Mouse (Mus musculus) embryonic facial prominence, embryonic 14.5 days (tissue): Measurements from ENCODE around the gene Sbf2. TPM values are rescaled to one million over a fixed set of nuclear protein-coding genes. Genes with fewer than 3 reads are reported as not detected.

Experiments
- ATAC-seq: fragments of 200-750 bp; cut with Nextera tagmentation; 2 replicates; pipeline ENCODE4 v1.8.0; 2017; ENCODE audit warnings: low read depth, moderate number of reproducible peaks, moderate TSS enrichment
- DNase-seq: peaks from one replicate; pipeline ENCODE4 v3.0.0-alpha.2; 2015; ENCODE audit warnings: low spot score
- H3K27ac ChIP-seq: fragments of 300-500 bp; sonication (generic); replicated peaks from 2 replicates; pipeline ENCODE4 v1.5.1; 2014; ENCODE audit warnings: low read depth, mild to moderate bottlenecking, low read length, moderate library complexity
- H3K27me3 ChIP-seq: fragments of 300-500 bp; sonication (generic); replicated peaks from 2 replicates; pipeline ENCODE4 v1.6.1; 2014; ENCODE audit warnings: low read length; ENCODE audit not compliant: control insufficient read depth, insufficient read depth
- H3K36me3 ChIP-seq: fragments of 300-500 bp; sonication (generic); 2 replicates; pipeline ENCODE4 v1.6.1; 2014; ENCODE audit warnings: low read length, mixed read lengths; ENCODE audit not compliant: control insufficient read depth, insufficient read depth
- H3K4me1 ChIP-seq: fragments of 300-500 bp; sonication (generic); 2 replicates; pipeline ENCODE4 v1.6.1; 2014; ENCODE audit warnings: antibody characterized with exemption, low read length; ENCODE audit not compliant: control insufficient read depth, insufficient read depth
- H3K4me2 ChIP-seq: fragments of 300-500 bp; sonication (generic); 2 replicates; pipeline ENCODE4 v1.6.1; 2014; ENCODE audit warnings: low read depth, mild to moderate bottlenecking, low read length, moderate library complexity, mixed read lengths
- H3K4me3 ChIP-seq: fragments of 300-500 bp; sonication (generic); 2 replicates; pipeline ENCODE4 v1.5.1; 2014; ENCODE audit warnings: low read depth, mild to moderate bottlenecking, low read length
- H3K9ac ChIP-seq: fragments of 300-500 bp; sonication (generic); 2 replicates; pipeline ENCODE4 v1.6.1; 2014; ENCODE audit warnings: low read depth, mild to moderate bottlenecking, low read length, moderate library complexity, mixed read lengths
- H3K9me3 ChIP-seq: fragments of 300-500 bp; sonication (generic); 2 replicates; pipeline ENCODE4 v1.6.1; 2016; ENCODE audit warnings: low read length; ENCODE audit not compliant: control insufficient read depth
- WGBS: fragments of 180-500 bp; shearing (Covaris S2); extraction: QIAGEN DNeasy Blood & Tissue Kit; methylation state at CpG from one replicate; pipeline ENCODE4 v1.1.7; 2014; 5-methylcytosine and 5-hydroxymethylcytosine counted together
- polyA plus RNA-seq: library from polyadenylated mRNA; unstranded; fragments of >200 nt; fragmentation: Nextera tagmentation; extraction: Ambion mirVana; gene quantifications from 2 replicates; pipeline ENCODE4 v1.2.1, GENCODE M21; 2014

Gene Sbf2
- polyA plus RNA-seq, 1 experiment from 2014 or later, result 24.8 TPM

GRCm38 (mm10) chr7:110635929-110636328 lies 21.2 kb upstream of the Sbf2 start:
- no peak overlapping the region for H3K9ac ChIP-seq
- DNase-seq (no peak), ATAC-seq (no peak)
- no peak overlapping the region for H3K27ac ChIP-seq
- no peaks in the 10 kb centered on the region for H3K9me3 ChIP-seq
- 67% methylated on average over 3 of the region's 3 CpGs for WGBS
- no peaks in the 10 kb centered on the region for H3K36me3 ChIP-seq
- no peak overlapping the region for H3K4me2 ChIP-seq
- H3K4me1 ChIP-seq, result no peaks in the 10 kb centered on the region
- peaks cover 6% of the 10 kb centered on the region for H3K27me3 ChIP-seq
- H3K4me3 ChIP-seq, result no peak overlapping the region

GRCm38 (mm10) chr7:110631136-110631888 lies 16.6 kb upstream of the Sbf2 start:
- H3K4me2 ChIP-seq, result no peak overlapping the region
- no peak overlapping the region; the same call in 1 of the 2 replicates for H3K4me3 ChIP-seq
- DNase-seq, result no peak
- peaks cover 22% of the 10 kb centered on the region for H3K4me1 ChIP-seq
- WGBS, result 59% methylated on average over 13 of the region's 16 CpGs
- H3K27ac ChIP-seq, result no peak overlapping the region
- no peak for ATAC-seq
- peak overlapping the region; percentile 62; the same call in 1 of the 2 replicates for H3K9ac ChIP-seq
- peaks cover 49% of the 10 kb centered on the region for H3K27me3 ChIP-seq
- no peaks in the 10 kb centered on the region for H3K36me3 ChIP-seq
- no peaks in the 10 kb centered on the region for H3K9me3 ChIP-seq

GRCm38 (mm10) chr7:110629892-110630666 lies 15.4 kb upstream of the Sbf2 start:
- H3K9me3 ChIP-seq, result no peaks in the 10 kb centered on the region

GRCm38 (mm10) chr7:110628611-110629354 lies 14.1 kb upstream of the Sbf2 start:
- ATAC-seq, result no peak
- DNase-seq, result no peak
- H3K27me3 ChIP-seq, result peaks cover 66% of the 10 kb centered on the region
- H3K36me3 ChIP-seq, result no peaks in the 10 kb centered on the region
- 1% methylated on average over 31 of the region's 33 CpGs for WGBS
- peak overlapping the region; percentile 43 for H3K9ac ChIP-seq
- H3K4me3 ChIP-seq, result peak overlapping the region; percentile 43
- peaks cover 30% of the 10 kb centered on the region for H3K4me1 ChIP-seq
- peak overlapping the region; percentile 73 for H3K4me2 ChIP-seq
- H3K27ac ChIP-seq, result no peak overlapping the region
- H3K9me3 ChIP-seq, result no peaks in the 10 kb centered on the region

More at GRCm38 (mm10) chr7:110629892-110630666, 15.4 kb upstream of the Sbf2 start:
- ATAC-seq, result peak; percentile 93
- Histone ChIP-seq H3K27me3 (peaks cover 61% of the 10 kb centered on the region), H3K27ac (no peak overlapping the region), H3K36me3 (no peaks in the 10 kb centered on the region), H3K4me3 (peak overlapping the region; percentile 43), H3K4me2 (peak overlapping the region; percentile 73), H3K4me1 (peaks cover 30% of the 10 kb centered on the region), H3K9ac (peak overlapping the region; percentile 62)
- WGBS, result 2% methylated on average over 28 of the region's 36 CpGs
- DNase-seq, result peak; percentile 93

- no peak for ATAC-seq
- H3K4me2 ChIP-seq, result peak overlapping the region; percentile 73
- H3K27me3 ChIP-seq, result peaks cover 66% of the 10 kb centered on the region
- 2% methylated on average over 11 of the region's 11 CpGs for WGBS
- peaks cover 30% of the 10 kb centered on the region for H3K4me1 ChIP-seq
- no peak for DNase-seq
- H3K27ac ChIP-seq, result no peak overlapping the region
- peak overlapping the region; percentile 43 for H3K4me3 ChIP-seq
- no peaks in the 10 kb centered on the region for H3K36me3 ChIP-seq
- peak overlapping the region; percentile 43 for H3K9ac ChIP-seq
- H3K9me3 ChIP-seq, result no peaks in the 10 kb centered on the region
Observed at GRCm38 (mm10) chr7:110628273-110628600, 13.5 kb upstream of the Sbf2 start.

GRCm38 (mm10) chr7:110627486-110628272 lies 13.0 kb upstream of the Sbf2 start, which contains the start of gene Adm:
TSS of gene Adm (plus strand) at chr7:110627661.
- H3K4me1 ChIP-seq, result peaks cover 30% of the 10 kb centered on the region
- peak within 1 kb of the TSS; percentile 43 for H3K4me3 ChIP-seq
- ATAC-seq (no peak; the same call in 1 of the 2 replicates), DNase-seq (peak; percentile 87)
- peaks cover 66% of the 10 kb centered on the region for H3K27me3 ChIP-seq
- H3K9me3 ChIP-seq, result no peaks in the 10 kb centered on the region
- H3K4me2 ChIP-seq, result peak within 1 kb of the TSS; percentile 73
- no peaks in the 10 kb centered on the region for H3K36me3 ChIP-seq
- no peak within 1 kb of the TSS for H3K27ac ChIP-seq
- WGBS, result under 1% methylated on average over 26 of the region's 30 CpGs
- H3K9ac ChIP-seq, result peak within 1 kb of the TSS; percentile 43

- no peaks in the 10 kb centered on the region for H3K9me3 ChIP-seq
- peaks cover 66% of the 10 kb centered on the region for H3K27me3 ChIP-seq
- under 1% methylated on average over 12 of the region's 12 CpGs for WGBS
- H3K9ac ChIP-seq, result no peak overlapping the region
- peaks cover 30% of the 10 kb centered on the region for H3K4me1 ChIP-seq
- DNase-seq, result no peak
- peak overlapping the region; percentile 73 for H3K4me2 ChIP-seq
- no peaks in the 10 kb centered on the region for H3K36me3 ChIP-seq
- no peak overlapping the region for H3K27ac ChIP-seq
- no peak for ATAC-seq
- peak overlapping the region; percentile 43 for H3K4me3 ChIP-seq
Observed at GRCm38 (mm10) chr7:110627099-110627482, 12.4 kb upstream of the Sbf2 start.
